Mouse (Mus musculus) ovary, adult 18-20 months (tissue): ENCODE data around the gene Islr.

Experiments used
- DNase-seq: peaks from one replicate; pipeline ENCODE4 v3.0.0; 2022; ENCODE audit warnings: low spot score, mixed read lengths

Gene Islr

DNA sequence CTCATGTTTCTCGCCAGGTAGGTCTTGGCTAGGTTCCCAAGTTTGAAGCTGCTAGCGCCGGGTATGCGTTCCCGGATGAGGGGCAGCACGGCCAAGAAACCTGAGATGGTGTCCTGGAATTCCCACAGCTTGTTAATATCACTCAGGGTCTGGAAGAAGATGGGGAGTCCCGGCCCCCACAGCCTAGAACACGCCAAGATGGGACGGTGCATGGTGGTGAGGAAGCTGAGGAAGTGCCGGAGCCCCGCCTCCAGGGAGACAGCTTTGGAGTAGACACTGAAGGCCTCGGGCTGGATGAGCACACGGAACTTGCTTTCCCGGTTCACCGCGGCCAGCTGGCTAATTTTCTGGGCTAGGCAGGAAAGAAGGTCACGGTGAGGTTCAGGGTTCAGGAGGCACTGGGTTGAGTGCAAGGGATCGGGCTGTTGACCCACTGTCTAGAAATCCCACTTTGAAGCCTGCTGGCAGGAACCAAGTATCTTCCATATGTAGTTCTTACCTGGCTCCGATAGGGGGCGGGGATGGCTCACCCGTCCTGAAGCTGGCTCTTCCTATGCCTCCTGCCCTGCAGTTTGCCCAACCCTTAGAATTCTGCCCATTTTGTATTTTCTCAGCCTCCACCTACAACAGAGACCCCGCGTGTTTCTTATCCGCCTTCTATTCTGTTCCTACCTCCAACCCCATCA is 16.3 kb upstream of the Islr start:
- DNase-seq: no peak

DNA sequence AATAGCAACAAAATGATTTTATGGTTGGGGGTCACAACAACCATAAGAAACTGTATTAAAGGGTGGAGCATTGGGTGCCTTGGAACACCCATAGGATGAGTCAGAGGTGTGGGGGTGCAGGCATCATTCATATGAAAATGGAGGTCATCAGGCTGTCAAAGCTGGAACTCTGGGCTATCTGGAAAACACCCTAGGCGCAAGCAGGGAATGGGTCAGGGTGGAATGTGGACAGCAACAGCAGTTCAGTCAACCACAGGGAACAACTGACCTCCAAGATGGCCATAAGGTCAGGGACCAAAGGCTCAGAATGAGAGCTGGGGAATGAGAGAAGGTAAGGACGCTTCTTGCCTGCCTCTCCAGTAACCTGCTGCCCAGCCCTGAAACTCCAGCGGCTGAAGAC is 14.4 kb upstream of the Islr start:
- no peak for DNase-seq

DNA sequence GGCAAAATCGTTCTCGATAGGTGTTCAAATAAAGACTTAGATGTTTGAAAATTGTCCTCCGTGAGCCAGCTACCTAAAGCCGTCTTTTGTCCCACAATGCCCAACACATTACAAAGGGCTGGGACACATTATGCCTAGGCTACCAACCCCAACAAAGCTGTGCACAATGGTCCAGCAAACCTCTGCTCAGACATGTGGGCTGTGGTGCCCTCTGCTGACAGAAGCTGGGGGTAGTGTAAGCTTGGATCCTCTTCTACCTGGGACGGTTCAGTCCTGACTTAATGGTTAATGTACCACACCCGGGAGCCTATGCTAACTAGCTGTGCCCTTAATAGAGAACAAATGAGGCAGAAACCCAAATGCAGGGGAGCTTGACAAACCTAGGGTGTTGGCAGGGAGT is 12.3 kb upstream of the Islr start:
- no peak for DNase-seq

DNA sequence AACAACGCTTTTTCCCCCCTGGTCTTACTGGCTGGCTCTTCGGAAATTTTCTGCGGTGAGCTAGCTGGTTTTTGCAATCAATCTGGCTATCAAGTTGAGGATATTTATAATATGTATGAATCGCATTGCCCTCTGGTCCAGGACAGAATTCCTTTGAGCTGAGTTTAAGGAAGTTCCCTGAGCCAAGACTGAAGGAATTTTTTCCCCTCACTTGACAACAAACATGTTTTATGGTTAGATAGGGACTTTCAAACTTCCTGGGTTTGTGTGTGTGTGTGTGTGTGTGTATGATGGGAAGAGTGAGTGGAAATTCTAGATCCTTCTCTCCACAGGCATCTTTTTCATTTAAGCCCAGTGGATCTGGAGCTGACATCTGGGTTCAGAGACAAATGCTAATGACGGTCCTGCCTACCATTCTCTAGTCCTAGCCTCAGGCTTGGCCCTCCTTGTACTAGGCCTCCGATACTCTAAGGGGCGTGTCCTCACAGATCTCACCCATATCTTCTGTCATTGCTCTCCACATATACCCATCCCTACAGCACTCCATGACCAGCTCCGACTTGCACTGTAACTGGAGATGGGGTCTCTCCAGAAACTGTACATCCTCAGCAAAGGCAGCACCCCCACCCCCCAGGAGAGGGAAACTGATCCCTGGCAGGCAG is 10.5 kb upstream of the Islr start:
- no peak for DNase-seq

DNA sequence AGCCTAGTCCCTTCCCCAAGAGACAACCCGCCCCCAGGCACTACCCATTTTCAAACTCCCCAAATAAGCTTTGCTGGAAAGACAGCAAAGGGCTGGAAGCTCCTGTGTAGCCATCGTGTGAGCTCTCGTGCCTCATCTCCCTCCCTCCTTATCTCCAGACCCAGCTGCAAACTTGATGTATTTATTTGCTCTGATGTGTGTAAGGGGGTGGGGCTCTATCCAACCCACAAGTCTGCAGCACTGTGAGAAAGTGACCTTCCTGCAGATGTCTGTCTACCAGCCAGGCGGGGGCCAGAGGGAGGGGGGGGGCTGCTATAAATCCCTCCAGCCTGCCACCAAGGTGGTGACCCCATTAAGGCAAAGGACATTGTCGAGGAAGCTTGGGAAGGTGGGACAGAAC is 9.8 kb upstream of the Islr start:
- DNase-seq: no peak

DNA sequence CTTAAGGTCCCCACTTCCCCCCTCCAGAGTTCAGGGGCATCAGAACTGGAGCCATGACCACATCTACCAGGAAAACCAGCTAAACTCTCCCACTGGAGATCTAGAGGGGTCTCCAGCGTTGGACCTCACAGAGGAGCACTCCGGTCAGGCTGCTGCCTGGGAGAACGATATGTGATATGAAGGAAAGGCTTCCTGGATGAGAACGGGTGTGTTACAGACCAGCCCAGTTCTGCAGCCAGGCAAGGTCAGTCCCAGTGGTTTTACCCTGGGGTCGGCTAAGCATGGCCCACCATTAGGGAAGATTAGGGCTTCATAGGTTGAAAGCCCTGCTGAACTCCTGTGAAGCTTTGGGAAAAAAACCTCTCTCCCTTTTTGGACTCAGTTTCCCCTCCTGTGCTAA is 9.3 kb upstream of the Islr start:
- DNase-seq: no peak

DNA sequence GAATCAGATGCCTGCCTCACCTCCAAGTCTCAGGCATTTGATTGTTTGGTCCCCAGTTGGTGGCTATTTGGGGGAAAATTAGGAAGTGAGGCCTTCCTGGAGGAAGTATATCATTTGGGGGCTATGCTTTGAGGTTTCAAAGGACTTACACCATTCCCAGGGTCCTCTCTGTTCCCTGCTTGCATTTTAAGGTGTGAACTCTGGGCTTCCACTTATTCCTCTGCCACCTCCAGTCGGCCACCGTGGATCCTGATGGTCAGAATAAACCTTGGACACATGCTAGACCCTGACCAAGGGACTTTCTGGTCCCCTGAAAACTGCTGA is 6.2 kb upstream of the Islr start:
- DNase-seq: no peak

DNA sequence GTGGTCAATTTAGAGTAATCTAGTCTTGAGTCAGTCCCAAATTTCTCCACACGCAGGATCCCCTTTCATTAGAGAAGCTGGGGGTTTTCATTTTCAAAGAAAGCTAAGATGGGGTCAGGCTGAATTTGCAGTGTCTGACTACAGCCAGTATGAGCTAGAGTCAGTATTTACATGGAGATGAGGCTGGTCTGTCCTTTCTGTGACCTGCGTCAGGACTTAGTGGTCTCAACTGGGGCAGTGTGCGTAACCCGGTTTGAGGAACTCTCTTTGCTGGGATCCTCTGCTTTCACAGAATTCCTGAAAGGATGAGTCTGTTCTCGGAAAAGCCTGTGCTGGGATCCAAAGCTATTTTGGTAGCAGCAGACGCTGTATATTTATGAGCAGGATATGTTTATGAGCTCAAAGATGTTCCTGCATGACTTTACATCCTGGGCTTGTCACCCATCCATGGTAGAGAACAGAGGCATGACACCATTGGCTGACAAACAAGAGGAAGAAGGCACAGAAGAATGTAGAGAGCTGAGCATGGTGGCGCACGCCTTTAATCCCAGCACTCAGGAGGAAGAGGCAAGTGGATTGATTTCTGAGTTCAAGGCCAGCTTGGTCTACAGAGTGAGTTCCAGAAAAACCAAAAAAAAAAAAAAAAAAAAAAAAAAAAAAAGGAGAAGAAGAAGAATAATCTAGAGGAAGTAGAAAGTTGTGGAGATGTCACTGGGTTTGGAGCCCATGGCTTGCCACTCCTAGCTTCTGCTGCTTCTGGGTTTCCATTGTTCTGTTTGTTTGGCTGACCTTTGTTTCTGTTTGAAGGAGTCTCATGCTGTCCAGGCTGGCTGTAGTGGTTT is 5.6 kb upstream of the Islr start:
- DNase-seq: no peak

DNA sequence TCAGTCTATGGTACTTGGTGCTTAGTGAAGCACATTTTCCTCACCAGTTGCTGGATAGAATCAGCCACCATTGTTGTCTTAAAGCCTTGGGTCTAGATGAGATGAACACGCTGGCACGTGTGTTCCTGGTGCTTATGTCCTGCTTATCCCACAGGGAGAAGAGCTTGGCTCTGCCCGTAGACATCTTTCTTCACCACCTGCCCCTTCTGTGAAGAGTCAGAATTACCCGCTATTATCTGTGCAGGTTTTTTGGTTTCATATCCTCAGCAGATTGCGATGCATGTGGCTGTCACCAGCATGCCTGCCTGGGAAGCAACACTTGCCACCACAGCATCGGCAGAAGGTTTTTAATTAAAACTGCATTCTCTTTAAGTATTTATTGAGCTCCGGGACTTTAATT is 1.9 kb upstream of the Islr start:
- no peak for DNase-seq

DNA sequence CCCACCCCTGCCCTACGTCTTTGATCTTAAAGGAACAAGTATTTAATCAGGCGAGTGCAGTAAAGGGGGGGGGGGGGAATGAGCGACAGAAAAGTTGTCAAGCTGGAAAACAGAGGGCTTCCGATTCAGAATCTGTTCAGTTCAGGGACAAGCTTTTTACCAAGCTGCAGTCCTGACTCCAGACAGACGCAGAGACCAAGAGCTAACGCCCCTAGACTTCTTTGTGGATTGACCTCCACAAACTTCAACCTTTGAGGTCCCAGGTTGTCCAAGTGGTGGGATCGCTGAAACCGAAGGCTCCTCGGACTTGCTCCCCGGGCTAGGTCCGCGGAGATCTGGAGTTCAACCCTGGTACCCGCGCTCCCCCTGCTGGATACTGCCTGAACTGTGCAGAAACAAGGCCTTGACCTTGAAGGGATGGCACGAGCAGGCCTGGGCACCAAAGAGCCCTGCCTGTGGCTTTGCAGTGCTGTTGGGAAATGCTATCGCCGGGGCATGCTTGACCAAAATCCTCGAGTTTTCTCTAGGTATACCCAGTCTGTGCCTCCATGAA is 418 bp upstream of the Islr start:
- DNase-seq: peak; percentile 81

DNA sequence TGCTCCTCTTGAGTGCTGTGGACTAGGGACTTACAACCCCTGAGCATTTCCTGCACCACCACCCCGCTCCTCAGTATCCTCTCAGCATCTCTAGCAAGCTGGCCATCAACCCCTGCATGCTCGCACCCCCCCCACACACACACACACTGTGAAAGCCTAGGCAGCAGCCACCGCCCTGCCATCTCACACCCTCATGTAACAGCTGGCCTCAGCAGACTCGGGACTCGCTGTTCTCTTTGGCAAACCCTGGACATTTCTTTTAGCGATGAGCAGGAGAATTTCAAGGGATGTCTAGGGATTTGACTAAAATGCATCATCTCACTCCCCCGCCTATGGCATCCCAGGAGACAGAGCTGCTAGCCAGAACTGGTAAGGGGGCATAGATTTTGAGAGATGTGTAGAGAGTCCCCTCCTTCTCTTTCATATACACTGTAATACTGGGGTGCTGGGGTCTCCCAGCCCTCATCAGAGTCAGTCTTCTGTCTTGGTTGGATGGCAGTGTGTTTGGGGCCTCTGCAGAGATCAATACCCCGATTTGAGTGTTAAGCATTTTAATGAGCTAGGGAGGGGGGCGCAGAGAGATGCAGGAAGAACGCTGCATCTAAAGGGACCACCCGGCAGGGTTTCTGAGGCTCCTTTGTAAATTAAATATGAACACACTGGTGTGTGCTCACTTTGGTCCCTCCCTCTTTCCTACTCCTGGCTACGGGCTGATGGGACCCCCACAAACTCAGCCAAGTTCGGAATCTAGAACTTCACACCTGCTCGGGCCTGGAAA is 1.2 kb downstream of the Islr start:
- DNase-seq: no peak

DNA sequence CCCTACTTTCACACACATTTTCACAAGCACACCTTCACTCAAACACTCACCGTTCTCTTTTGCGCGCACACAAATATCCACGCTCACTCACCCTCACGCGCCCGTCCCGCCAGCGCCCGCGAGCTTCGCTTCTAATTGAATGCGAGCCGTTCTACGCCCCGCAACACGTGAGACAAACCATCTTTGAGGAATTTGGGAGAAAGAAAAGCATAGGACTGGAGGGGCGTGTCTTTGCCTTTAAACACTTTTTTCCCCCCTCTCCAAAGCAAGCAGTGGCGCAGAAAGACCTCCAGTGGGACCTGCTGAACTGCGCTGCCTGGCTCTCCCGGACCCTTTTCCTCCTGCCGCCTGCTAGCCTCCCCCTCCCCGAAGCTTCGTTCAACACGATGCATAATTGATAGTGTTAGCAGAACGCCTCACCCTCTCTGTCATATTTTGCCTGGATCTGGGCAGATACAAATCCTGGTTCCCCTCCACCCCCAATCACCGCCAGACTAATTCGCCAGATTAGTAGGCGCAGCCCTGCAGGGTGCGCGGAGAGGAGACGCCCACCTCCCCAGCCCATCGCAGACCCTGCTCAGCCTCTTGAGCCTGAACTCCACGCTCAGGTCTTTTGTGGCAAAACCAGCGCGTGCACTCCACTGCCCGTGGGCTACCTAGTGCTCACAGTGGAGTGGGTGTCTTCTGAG is 2.1 kb downstream of the Islr start:
- no peak for DNase-seq

DNA sequence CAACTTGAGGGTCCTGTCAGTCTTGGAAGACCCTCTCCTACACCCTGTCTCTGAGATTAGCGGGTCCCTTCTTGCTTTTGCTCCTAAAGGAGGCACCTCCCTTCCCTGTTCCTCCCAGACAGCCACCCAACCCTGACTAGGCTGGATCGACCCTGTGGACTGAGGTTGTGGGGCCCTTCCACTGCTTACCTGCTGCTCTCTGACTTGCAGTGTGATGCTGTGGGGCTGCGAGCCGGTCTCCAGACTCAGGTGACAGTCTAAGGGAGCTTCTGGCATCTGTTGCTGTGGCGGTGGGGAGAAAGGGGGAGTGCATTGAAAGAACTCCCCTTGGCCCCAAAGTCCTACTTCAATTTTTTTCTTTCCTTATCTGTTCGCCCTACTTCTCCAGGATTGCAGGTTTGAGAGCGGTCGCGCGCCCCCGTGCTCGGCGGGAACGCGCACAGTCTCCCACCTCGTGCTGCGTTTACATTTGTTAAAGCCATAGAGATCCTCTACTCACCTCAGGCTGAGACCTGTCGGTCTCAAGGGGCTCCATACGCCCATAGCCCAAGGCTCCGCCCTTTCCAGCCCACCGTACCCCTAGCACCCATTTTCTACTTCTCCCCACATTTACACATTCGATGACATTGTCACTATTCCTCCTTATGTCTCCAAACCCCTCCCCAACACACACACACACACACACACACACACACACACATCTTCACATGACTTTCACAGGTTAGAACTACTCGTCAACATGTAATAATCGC is 2.8 kb downstream of the Islr start:
- DNase-seq: no peak

DNA sequence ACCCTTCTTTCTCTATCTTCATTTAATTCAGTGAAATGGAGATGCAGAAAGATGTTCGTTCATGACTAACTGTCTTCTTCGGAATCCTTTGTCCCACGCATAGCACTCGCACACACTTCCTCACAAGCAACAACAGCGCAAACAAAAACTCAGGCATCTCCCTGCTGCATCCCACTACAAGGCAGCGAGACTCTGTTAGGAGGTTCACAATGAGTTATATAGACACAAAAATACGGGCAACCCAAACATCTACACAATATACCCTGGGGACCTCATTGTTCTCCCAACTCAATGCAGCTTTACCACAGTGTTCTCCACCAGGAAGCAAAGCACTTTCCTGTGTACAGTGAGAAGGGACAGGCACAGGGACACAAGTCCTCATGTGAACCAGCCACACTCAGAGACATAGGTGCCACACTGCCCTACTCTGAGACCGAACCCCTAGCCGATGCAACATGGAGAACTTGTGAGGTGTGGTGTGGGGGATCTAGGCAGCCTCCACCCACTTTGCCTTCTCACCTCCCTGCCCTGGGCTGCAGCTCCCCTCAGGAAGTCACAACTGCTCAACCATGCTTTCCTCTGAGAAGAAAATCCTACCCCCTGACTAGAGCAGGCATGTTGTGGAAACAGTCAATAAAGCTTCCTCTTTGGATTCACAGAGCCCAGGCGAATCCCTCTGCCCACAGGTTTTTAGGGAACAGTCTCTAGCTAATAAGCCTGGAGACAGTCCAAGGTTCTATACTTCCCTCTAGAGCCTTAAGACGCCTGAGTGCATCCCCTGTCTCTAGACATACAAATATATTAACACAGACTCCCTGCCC is 3.6 kb downstream of the Islr start:
- no peak for DNase-seq

DNA sequence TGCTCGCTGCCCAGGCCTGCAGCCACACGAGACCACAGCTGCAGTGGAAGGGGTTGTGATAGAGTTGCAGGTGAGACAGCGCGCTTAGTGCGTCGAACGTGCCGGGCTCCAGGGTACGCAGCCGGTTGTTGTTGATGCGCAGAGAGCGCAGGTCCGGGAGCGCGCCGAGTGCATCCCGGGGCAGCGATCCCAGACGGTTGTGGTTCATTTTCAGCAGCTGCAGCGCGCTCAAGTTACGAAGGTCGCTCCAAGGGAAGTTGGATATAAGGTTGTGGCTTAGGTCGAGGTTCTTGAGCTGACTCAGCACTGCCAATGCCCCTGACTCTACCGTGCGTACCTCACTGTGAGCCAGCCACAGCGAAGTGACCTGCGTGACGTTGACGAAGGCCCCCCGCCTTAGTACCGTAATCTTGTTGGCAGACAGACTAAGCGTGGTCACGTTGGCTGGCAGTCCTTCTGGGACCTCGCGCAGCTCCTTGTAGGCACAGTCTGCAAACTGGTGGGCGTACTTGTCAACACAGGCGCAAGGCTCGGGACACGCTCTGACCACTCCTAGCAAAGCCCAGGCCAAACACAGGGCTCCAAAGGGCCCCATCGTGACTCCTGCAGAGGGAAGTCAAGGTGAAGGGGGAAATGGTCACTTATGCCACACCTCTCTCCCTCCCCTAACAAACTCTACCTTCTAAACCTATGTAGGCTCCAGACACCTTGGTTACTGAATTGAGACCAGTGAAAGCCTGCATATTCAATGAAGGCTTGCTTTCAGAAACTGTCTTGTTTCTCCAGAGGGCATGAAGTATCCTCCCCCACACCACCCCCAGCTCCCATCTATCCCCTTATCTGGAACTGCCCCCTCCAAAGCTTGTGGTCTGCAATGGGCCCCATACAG is 4.5 kb downstream of the Islr start:
- DNase-seq: no peak

DNA sequence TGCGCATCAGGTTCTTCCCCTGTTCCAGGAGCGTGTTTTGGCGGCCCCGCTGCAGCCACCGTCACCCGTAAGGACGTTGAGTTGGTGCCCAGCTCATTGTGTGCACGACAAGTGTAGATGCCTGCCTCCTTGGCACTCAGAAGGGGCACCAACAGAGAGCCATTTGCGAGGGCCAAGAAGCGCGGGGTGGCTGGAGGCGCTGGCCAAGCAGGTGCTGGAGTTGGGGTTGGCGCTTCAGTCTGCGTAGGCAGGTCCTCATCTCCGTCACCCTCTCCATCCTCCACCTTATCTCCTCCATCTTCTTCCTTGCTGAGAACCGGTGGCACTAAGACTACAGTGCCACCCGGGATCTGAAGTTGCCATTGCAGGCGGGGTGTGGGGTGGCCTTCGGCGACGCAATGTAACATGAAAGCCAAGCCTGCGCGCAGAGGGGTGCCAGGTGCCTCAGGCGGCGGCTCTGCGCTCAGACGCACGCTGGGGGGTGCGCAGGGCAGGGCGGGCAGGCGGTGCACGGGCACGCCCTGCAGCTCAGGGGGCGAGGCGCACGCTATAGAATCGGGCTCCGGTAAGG is 5.2 kb downstream of the Islr start:
- no peak for DNase-seq

DNA sequence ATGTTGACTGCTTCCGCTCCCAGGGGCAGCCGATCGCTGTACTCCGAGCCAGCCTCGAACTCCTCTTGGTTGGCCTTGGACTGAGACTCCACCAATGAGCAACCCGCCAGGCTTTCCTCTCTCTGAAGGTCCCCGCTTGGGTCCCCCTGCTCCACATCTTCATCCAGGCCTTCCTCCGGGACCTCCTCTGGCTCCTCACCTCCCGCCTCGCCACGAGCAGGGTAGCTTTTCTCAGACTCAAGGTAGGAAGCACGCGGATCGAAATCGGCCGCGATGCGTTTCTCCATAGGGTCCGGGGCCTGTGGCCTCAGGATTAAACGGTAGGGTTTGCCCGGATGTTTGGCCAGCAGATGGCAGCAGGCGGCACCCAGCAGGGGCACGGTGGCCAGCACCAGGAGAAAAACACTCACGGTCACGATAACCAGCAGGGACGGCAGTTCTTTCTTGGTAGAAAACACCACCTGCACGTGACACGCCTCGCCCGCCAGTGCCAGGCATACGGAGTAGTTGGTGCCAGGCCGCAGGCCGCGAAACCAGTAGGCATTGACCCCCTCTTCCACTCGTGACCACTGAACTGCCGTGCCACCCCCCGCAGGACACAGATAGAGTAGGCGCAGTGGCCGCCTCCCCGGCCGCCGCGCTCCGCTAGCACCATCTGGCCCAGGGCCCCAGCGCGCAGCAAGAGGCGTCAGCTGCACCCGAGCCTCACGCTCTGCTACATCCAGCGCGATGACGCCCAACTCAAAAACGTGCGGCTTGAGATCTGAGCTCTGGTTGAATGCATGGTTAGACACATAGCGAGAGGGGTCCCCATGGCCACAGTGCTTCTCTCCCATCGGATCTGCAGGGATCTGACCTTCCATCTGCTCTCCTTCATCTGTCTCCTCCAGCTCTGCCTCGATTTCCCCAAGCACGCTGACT is 6.1 kb downstream of the Islr start:
- peak; percentile 41 for DNase-seq
